Mouse (Mus musculus): ENCODE results near the gene Dyrk1a. TPM values are rescaled to one million over a fixed set of nuclear protein-coding genes. Genes with fewer than 3 reads are reported as not detected.

The Dyrk1a gene
- polyA plus RNA-seq (2014; fragmentation: Illumina TruSeq; extraction: RNeasy Lipid Tissue Mini Kit (QIAGEN cat#74804); ENCODE audit: low read depth, low replicate concordance), result 21.9 TPM

GRCm38 (mm10) chr16:94569229-94570176 is at the start of gene Dyrk1a:
Gene Dyrk1a, plus strand, starts transcription at chr16:94570010.

GRCm38 (mm10) chr16:94526344-94527151 is 43.3 kb upstream of the Dyrk1a start, which contains the start of gene Vps26c:
Gene Vps26c, minus strand, starts transcription at chr16:94526830.

Other genes with a start within 250 kb of the Dyrk1a start
- 3.4 TPM for gene Ripply3, start 241.6 kb upstream of the Dyrk1a start, polyA plus RNA-seq (2014; fragmentation: Illumina TruSeq; extraction: RNeasy Lipid Tissue Mini Kit (QIAGEN cat#74804); ENCODE audit: low read depth, low replicate concordance)
- 63.5 TPM for gene Ttc3, start 199.4 kb upstream of the Dyrk1a start, polyA plus RNA-seq (2014; fragmentation: Illumina TruSeq; extraction: RNeasy Lipid Tissue Mini Kit (QIAGEN cat#74804); ENCODE audit: low read depth, low replicate concordance)
- 119 TPM for gene Pigp, start 198.2 kb upstream of the Dyrk1a start, polyA plus RNA-seq (2014; fragmentation: Illumina TruSeq; extraction: RNeasy Lipid Tissue Mini Kit (QIAGEN cat#74804); ENCODE audit: low read depth, low replicate concordance)
- 38.5 TPM for gene Vps26c, start 43.2 kb upstream of the Dyrk1a start, polyA plus RNA-seq (2014; fragmentation: Illumina TruSeq; extraction: RNeasy Lipid Tissue Mini Kit (QIAGEN cat#74804); ENCODE audit: low read depth, low replicate concordance)

Measured in adipose tissue, adult 10 weeks (tissue).